Mouse (Mus musculus) intestine, postnatal 0 days (tissue): Measurements from ENCODE around the gene Il6ra. TPM values are rescaled to one million over a fixed set of nuclear protein-coding genes. Genes with fewer than 3 reads are reported as not detected.
A peak's percentile ranks its signal among the peaks of the same experiment; 100 is the strongest.

Experiments used
- ATAC-seq: fragments of 200-750 bp; cut with Nextera tagmentation; 2 replicates; pipeline ENCODE4 v1.8.0; 2017; ENCODE audit warnings: mild to moderate bottlenecking, moderate TSS enrichment, moderate library complexity
- H3K27ac ChIP-seq: fragments of 300-500 bp; sonication (generic); 2 replicates; pipeline ENCODE4 v1.5.1; 2014; ENCODE audit warnings: mild to moderate bottlenecking, low read depth, low read length, moderate library complexity
- H3K27me3 ChIP-seq: fragments of 300-500 bp; sonication (generic); replicated peaks from 2 replicates; pipeline ENCODE4 v1.6.1; 2014; ENCODE audit warnings: low read length, mixed read lengths; ENCODE audit not compliant: control insufficient read depth, insufficient read depth
- H3K36me3 ChIP-seq: fragments of 300-500 bp; sonication (generic); 2 replicates; pipeline ENCODE4 v1.6.1; 2014; ENCODE audit warnings: mild to moderate bottlenecking, moderate library complexity; ENCODE audit not compliant: control insufficient read depth, insufficient read depth
- H3K4me1 ChIP-seq: fragments of 300-500 bp; sonication (generic); replicated peaks from 2 replicates; pipeline ENCODE4 v1.6.1; 2014; ENCODE audit warnings: antibody characterized with exemption, low read length, mixed read lengths; ENCODE audit not compliant: control insufficient read depth, insufficient read depth
- H3K4me2 ChIP-seq: fragments of 300-500 bp; sonication (generic); replicated peaks from 2 replicates; pipeline ENCODE4 v1.6.1; 2014; ENCODE audit warnings: low read depth, mild to moderate bottlenecking, moderate library complexity
- H3K4me3 ChIP-seq: fragments of 300-500 bp; sonication (generic); 2 replicates; pipeline ENCODE4 v1.5.1; 2014; ENCODE audit warnings: low read depth, low read length
- H3K9ac ChIP-seq: fragments of 300-500 bp; sonication (generic); 2 replicates; pipeline ENCODE4 v1.6.1; 2014; ENCODE audit warnings: mild to moderate bottlenecking, low read depth, low read length
- H3K9me3 ChIP-seq: fragments of 300-500 bp; sonication (generic); 2 replicates; pipeline ENCODE4 v1.6.1; 2016; ENCODE audit warnings: mixed run types; ENCODE audit not compliant: control insufficient read depth
- CTCF ChIP-seq: sonication (generic); IDR thresholded peaks from 2 replicates; pipeline ENCODE4 v1.5.1; 2016; ENCODE audit warnings: low read depth, mild to moderate bottlenecking, control low read depth, antibody characterized with exemption, moderate library complexity
- WGBS: fragments of 180-500 bp; shearing (Covaris S2); extraction: QIAGEN DNeasy Blood & Tissue Kit; methylation state at CpG from one replicate; pipeline ENCODE4 v1.1.7; 2014; 5-methylcytosine and 5-hydroxymethylcytosine counted together
- polyA plus RNA-seq: library from polyadenylated mRNA; unstranded; fragments of >200 nt; fragmentation: Nextera tagmentation; extraction: Ambion mirVana; gene quantifications from 2 replicates; pipeline ENCODE4 v1.2.1, GENCODE M21; 2015

The Il6ra gene
- polyA plus RNA-seq, 1 experiment from 2014 or later, result 2.8 TPM

DNA sequence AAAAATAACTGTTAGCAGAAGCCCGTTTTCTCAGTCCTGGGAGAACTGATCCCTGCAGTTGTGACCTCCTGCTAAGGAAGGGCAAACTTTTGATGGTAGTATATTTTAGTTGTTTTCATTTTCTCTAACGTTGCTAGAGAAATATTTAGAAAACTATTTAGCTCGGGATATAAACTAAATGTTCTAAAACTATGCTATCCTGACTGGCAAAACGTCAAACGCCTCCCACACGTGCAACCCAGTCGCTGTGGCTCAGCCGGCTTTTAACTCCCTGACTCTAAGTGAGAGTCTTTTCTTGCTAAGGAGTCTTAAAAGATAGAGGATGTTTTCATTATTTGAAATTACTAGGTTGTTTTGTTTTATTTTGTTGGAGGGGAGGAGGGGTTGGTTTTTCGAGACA, 38.0 kb downstream of the Il6ra start:
- Histone ChIP-seq H3K9ac (no peak overlapping the region), H3K27me3 (no peaks in the 10 kb centered on the region), H3K4me1 (0 out of 2 replicates have a peak, but pooled peaks cover 4% of the 10 kb centered on the region), H3K9me3 (no peaks in the 10 kb centered on the region), H3K36me3 (no peaks in the 10 kb centered on the region), H3K27ac (no peak overlapping the region), H3K4me2 (no peak overlapping the region), H3K4me3 (no peak overlapping the region)
- TF ChIP-seq CTCF, result no peak
- no peak for ATAC-seq
- 73% methylated on average over 9 of the region's 9 CpGs for WGBS

GRCm38 (mm10) chr3:89874076-89874475, 38.9 kb downstream of the Il6ra start:
- H3K4me3 ChIP-seq, result no peak overlapping the region
- H3K4me1 ChIP-seq, result 0 out of 2 replicates have a peak, but pooled peaks cover 4% of the 10 kb centered on the region
- no peaks in the 10 kb centered on the region for H3K36me3 ChIP-seq
- no peak for TF ChIP-seq CTCF
- 84% methylated on average over 5 of the region's 5 CpGs for WGBS
- no peak overlapping the region for H3K9ac ChIP-seq
- H3K27me3 ChIP-seq, result no peaks in the 10 kb centered on the region
- no peak for ATAC-seq
- H3K4me2 ChIP-seq, result no peak overlapping the region
- no peaks in the 10 kb centered on the region for H3K9me3 ChIP-seq
- no peak overlapping the region for H3K27ac ChIP-seq

- H3K4me3 ChIP-seq, result no peak overlapping the region
- TF ChIP-seq CTCF, result no peak
- 29% methylated on average over 6 of the region's 6 CpGs for WGBS
- H3K9me3 ChIP-seq, result no peaks in the 10 kb centered on the region
- ATAC-seq, result no peak
- no peaks in the 10 kb centered on the region for H3K36me3 ChIP-seq
- no peak overlapping the region for H3K9ac ChIP-seq
- H3K4me2 ChIP-seq, result no peak overlapping the region
- 0 out of 2 replicates have a peak, but pooled peaks cover 4% of the 10 kb centered on the region for H3K4me1 ChIP-seq
- H3K27me3 ChIP-seq, result no peaks in the 10 kb centered on the region
- no peak overlapping the region for H3K27ac ChIP-seq
Observed at GRCm38 (mm10) chr3:89872684-89873083, 40.3 kb downstream of the Il6ra start.

GRCm38 (mm10) chr3:89872209-89872608, 40.8 kb downstream of the Il6ra start:
- Histone ChIP-seq H3K36me3 (no peaks in the 10 kb centered on the region), H3K9ac (no peak overlapping the region), H3K4me1 (0 out of 2 replicates have a peak, but pooled peaks cover 4% of the 10 kb centered on the region), H3K4me2 (no peak overlapping the region), H3K9me3 (no peaks in the 10 kb centered on the region), H3K27me3 (no peaks in the 10 kb centered on the region), H3K27ac (no peak overlapping the region), H3K4me3 (no peak overlapping the region)
- no peak for ATAC-seq
- WGBS, result 32% methylated on average over 7 of the region's 7 CpGs
- TF ChIP-seq CTCF, result no peak

- Histone ChIP-seq H3K27ac (no peak overlapping the region), H3K4me1 (0 out of 2 replicates have a peak, but pooled peaks cover 4% of the 10 kb centered on the region), H3K4me3 (no peak overlapping the region), H3K4me2 (no peak overlapping the region), H3K9me3 (no peaks in the 10 kb centered on the region), H3K36me3 (no peaks in the 10 kb centered on the region), H3K9ac (no peak overlapping the region), H3K27me3 (no peaks in the 10 kb centered on the region)
- 63% methylated on average over 8 of the region's 8 CpGs for WGBS
- TF ChIP-seq CTCF, result no peak
- no peak for ATAC-seq
Observed at GRCm38 (mm10) chr3:89871339-89871914, 41.6 kb downstream of the Il6ra start.

GRCm38 (mm10) chr3:89870472-89871271, 42.3 kb downstream of the Il6ra start:
- no peaks in the 10 kb centered on the region for H3K9me3 ChIP-seq
- H3K27ac ChIP-seq, result peak overlapping the region; percentile 41; the same call in 1 of the 2 replicates
- no peaks in the 10 kb centered on the region for H3K36me3 ChIP-seq
- ATAC-seq, result no peak
- no peak overlapping the region for H3K4me3 ChIP-seq
- no peak overlapping the region for H3K9ac ChIP-seq
- H3K4me2 ChIP-seq, result 0 out of 2 replicates have a peak overlapping the region, but pooled peaks have one; percentile 9
- TF ChIP-seq CTCF, result no peak
- 59% methylated on average over 22 of the region's 22 CpGs for WGBS
- 0 out of 2 replicates have a peak, but pooled peaks cover 4% of the 10 kb centered on the region for H3K4me1 ChIP-seq
- no peaks in the 10 kb centered on the region for H3K27me3 ChIP-seq
